Mouse (Mus musculus) heart, embryonic 15.5 days (tissue): Measurements from ENCODE around the gene Xntrpc. TPM values are rescaled to one million over a fixed set of nuclear protein-coding genes. Genes with fewer than 3 reads are reported as not detected.

Experiments used
- ATAC-seq: fragments of 200-750 bp; cut with Nextera tagmentation; replicated peaks from 2 replicates; pipeline ENCODE4 v1.8.0; 2017; ENCODE audit warnings: low read depth, moderate TSS enrichment; ENCODE audit not compliant: insufficient number of reproducible peaks, insufficient read depth, low FRiP score
- H3K27ac ChIP-seq: fragments of 300-500 bp; sonication (generic); 2 replicates; pipeline ENCODE4 v1.5.1; 2015; ENCODE audit warnings: mild to moderate bottlenecking, inconsistent platforms
- H3K27me3 ChIP-seq: fragments of 300-500 bp; sonication (generic); 2 replicates; pipeline ENCODE4 v1.6.1; 2015; ENCODE audit warnings: inconsistent platforms
- H3K36me3 ChIP-seq: fragments of 300-500 bp; sonication (generic); 2 replicates; pipeline ENCODE4 v1.6.1; 2015; ENCODE audit warnings: mild to moderate bottlenecking, inconsistent platforms
- H3K4me1 ChIP-seq: fragments of 300-500 bp; sonication (generic); replicated peaks from 2 replicates; pipeline ENCODE4 v1.6.1; 2015; ENCODE audit warnings: inconsistent platforms
- H3K4me2 ChIP-seq: fragments of 300-500 bp; sonication (generic); 2 replicates; pipeline ENCODE4 v1.6.1; 2015; ENCODE audit warnings: inconsistent platforms, mild to moderate bottlenecking, moderate library complexity
- H3K4me3 ChIP-seq: fragments of 300-500 bp; sonication (generic); 2 replicates; pipeline ENCODE4 v1.5.1; 2015; ENCODE audit warnings: mild to moderate bottlenecking, inconsistent platforms
- H3K9ac ChIP-seq: fragments of 300-500 bp; sonication (generic); 2 replicates; pipeline ENCODE4 v1.6.1; 2015; ENCODE audit warnings: mild to moderate bottlenecking, inconsistent platforms
- H3K9me3 ChIP-seq: fragments of 300-500 bp; sonication (generic); replicated peaks from 2 replicates; pipeline ENCODE4 v1.6.1; 2016; ENCODE audit warnings: inconsistent platforms
- WGBS: fragments of 180-500 bp; shearing (Covaris S2); methylation state at CpG from one replicate; pipeline ENCODE4 v1.1.7; 2015; ENCODE audit warnings: mixed read lengths; 5-methylcytosine and 5-hydroxymethylcytosine counted together
- polyA plus RNA-seq: library from polyadenylated mRNA; unstranded; fragments of >200 nt; fragmentation: Nextera tagmentation; extraction: Ambion mirVana; gene quantifications from 2 replicates; pipeline ENCODE4 v1.2.1, GENCODE M21; 2015

The Xntrpc gene
- polyA plus RNA-seq, 1 experiment from 2014 or later: 0.77 TPM

DNA sequence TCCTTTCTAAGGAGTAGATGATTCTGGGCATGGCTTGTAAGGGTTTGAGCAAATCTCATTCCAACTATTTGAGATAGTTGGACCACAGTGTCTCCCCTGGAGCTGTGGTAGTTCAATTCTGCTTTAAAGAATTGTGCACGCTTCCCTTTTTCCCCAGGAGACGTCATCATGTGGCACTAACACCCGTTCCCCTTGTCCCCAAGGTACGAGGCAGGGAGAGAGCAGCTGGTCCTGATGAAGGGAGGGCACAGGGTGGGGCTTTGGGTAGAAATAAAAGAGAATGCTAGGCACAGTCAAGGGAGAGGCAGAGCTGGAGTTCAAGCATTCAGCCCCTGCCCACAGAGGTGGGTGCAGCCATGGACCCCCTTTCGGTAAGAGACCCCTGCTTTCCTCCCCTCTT lies 17.3 kb downstream of the Xntrpc start, which contains the start of gene Trpc2:
Gene Trpc2, plus strand, starts transcription at position 301 of the 400 bp plus-strand sequence.
- no peaks in the 10 kb centered on the region for H3K9me3 ChIP-seq
- H3K4me3 ChIP-seq: no peak within 1 kb of the TSS
- ATAC-seq: no peak
- H3K9ac ChIP-seq: no peak within 1 kb of the TSS
- no peaks in the 10 kb centered on the region for H3K4me1 ChIP-seq
- no peaks in the 10 kb centered on the region for H3K27me3 ChIP-seq
- H3K4me2 ChIP-seq: no peak within 1 kb of the TSS
- H3K36me3 ChIP-seq: peaks cover 50% of the 10 kb centered on the region
- no peak within 1 kb of the TSS for H3K27ac ChIP-seq
- 83% methylated on average over 5 of the region's 5 CpGs for WGBS

DNA sequence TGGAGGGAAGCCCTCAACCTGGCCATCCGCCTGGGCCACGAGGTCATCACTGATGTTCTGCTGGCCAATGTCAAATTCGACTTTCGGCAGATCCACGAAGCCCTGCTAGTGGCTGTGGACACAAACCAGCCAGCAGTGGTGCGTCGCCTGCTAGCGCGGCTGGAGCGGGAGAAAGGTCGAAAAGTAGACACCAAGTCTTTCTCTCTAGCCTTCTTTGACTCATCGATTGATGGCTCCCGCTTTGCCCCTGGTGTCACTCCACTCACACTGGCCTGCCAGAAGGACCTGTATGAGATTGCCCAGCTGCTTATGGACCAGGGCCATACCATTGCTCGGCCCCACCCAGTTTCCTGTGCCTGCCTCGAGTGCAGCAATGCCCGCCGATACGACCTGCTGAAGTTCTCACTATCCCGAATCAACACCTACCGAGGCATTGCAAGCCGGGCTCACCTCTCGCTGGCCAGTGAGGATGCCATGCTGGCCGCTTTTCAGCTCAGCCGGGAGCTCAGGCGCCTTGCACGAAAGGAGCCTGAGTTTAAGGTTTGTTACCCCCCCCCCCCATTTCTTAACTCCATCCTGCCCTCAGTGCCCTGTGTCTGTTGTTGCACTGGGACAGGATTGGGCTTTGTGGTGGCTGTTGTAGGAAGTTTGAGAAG lies 18.7 kb downstream of the Xntrpc start:
- H3K9me3 ChIP-seq: no peaks in the 10 kb centered on the region
- H3K4me1 ChIP-seq: no peaks in the 10 kb centered on the region
- H3K27me3 ChIP-seq: no peaks in the 10 kb centered on the region
- no peak overlapping the region for H3K9ac ChIP-seq
- H3K27ac ChIP-seq: no peak overlapping the region
- 76% methylated on average over 26 of the region's 26 CpGs for WGBS
- no peak overlapping the region for H3K4me3 ChIP-seq
- H3K36me3 ChIP-seq: peaks cover 41% of the 10 kb centered on the region
- no peak overlapping the region for H3K4me2 ChIP-seq
- ATAC-seq: no peak

DNA sequence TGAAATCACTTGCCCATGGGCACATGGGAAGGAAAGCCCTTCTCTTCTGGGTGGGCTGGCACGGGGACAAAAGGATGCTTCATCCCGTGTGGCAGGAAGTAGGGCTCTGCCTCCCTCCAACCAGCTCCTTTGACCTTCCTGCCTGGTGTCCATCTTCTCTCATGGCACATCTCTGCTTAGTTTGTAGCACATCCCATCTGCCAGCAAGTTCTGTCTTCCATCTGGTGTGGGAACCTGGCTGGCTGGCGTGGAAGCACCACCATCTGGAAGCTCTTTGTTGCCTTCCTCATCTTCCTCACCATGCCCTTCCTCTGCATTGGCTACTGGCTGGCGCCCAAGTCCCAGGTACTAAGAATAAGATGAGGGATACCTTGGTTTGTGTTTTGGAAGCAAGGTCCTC lies 21.8 kb downstream of the Xntrpc start:
- no peak for ATAC-seq
- no peak overlapping the region for H3K4me3 ChIP-seq
- no peak overlapping the region for H3K4me2 ChIP-seq
- peaks cover 16% of the 10 kb centered on the region for H3K36me3 ChIP-seq
- H3K4me1 ChIP-seq: no peaks in the 10 kb centered on the region
- no peaks in the 10 kb centered on the region for H3K9me3 ChIP-seq
- H3K9ac ChIP-seq: no peak overlapping the region
- WGBS: 85% methylated on average over 4 of the region's 4 CpGs
- H3K27ac ChIP-seq: no peak overlapping the region
- H3K27me3 ChIP-seq: no peaks in the 10 kb centered on the region

DNA sequence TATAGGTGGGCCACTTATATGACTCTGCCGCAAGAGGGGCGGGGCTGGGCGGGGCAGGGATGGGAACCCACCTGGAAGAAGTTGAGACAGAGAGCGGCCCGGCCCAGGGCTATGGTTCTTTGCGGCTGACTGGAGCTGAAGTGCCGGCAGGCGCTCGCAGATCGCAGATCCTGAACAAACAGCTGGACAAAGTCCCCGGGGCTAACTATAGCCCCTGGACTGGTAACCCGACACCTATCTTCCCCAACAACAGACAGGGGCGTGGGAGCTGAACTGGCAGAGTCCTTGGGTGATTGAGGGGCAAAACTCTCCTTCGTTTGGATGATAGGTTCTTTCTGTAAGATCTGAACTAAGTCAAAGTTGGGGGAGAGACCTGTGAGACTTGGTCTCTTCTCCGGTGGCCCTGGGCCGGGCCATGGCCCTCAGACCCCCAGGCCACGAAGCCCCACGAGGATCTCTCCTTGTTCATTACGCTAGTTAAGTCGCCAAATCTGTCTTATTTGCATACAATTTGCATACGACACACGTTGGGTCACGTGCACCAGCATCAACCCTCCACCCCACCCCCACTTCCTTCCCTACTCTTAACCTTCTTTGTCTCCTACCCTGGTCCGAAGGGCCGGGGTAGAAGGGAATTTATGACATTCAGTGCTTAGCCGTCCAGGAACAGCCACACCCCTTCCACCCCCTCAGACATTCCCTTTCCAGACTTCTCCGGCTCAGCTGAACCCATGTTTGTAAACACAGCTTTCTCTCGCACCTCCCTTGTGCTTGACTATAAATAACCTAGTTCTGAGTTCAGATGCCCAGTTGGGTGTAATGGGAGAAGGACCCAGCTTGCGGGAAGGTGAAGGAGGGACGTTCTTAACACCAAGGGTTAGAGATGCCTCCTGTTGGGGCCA lies 34.5 kb downstream of the Xntrpc start:
- Histone ChIP-seq H3K4me3 (peak overlapping the region; percentile 37), H3K4me1 (peaks cover 29% of the 10 kb centered on the region), H3K27me3 (no peaks in the 10 kb centered on the region), H3K9ac (peak overlapping the region; percentile 19; the same call in 1 of the 2 replicates), H3K27ac (peak overlapping the region; percentile 0; the same call in 1 of the 2 replicates), H3K9me3 (no peaks in the 10 kb centered on the region), H3K36me3 (no peaks in the 10 kb centered on the region), H3K4me2 (peak overlapping the region; percentile 69)
- peak; percentile 61; the same call in 1 of the 2 replicates for ATAC-seq
- WGBS: 6% methylated on average over 30 of the region's 30 CpGs

DNA sequence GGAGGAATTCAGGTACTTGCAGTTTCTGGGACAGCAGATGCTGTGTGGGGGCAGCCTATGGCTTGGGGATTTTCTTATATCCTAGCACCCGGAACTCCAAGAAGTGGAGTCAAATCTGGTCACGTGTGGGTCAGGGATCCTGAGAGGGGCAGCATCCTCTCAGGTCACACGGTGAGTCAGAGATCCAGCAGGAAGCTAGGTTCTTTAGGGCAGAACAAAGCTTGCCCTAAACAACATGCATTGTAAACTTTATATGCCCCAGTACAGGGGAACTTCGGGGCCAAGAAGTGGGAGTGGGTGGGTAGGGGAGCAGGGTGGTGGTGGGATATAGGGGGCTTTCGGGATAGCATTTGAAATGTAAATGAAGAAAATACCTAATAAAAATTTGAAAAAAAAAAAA lies 35.4 kb downstream of the Xntrpc start:
- WGBS: 63% methylated on average over 5 of the region's 5 CpGs
- Histone ChIP-seq H3K27me3 (no peaks in the 10 kb centered on the region), H3K9me3 (no peaks in the 10 kb centered on the region), H3K27ac (peak overlapping the region; percentile 0; the same call in 1 of the 2 replicates), H3K36me3 (no peaks in the 10 kb centered on the region), H3K4me1 (peaks cover 29% of the 10 kb centered on the region), H3K4me3 (no peak overlapping the region), H3K9ac (no peak overlapping the region), H3K4me2 (no peak overlapping the region)
- no peak for ATAC-seq

DNA sequence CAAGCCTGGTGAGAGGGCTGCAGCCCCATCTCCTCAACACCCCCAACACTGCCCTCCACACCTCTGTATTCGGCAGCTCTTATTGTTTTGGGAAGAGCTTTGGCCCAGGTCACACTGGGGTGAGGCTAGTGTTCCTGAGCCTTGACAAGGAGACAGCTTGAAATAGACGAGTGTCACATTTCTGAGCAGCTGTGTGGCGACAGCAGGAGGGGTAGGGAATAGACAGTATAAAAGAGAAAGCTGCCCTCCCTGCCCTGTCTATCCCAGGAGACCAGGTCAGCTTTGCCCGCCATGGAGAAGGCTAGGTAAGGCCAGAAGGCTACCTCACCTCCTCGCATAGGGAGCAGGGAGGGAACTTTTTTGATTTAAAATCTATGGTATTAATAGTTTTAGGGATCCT lies 36.0 kb downstream of the Xntrpc start, which contains the start of gene Art1:
Gene Art1, plus strand, starts transcription at position 257 of the 400 bp plus-strand sequence.
- 50% methylated on average over 5 of the region's 5 CpGs for WGBS
- H3K36me3 ChIP-seq: no peaks in the 10 kb centered on the region
- no peak within 1 kb of the TSS for H3K4me3 ChIP-seq
- no peaks in the 10 kb centered on the region for H3K27me3 ChIP-seq
- H3K27ac ChIP-seq: peak within 1 kb of the TSS; percentile 0; the same call in 1 of the 2 replicates
- ATAC-seq: no peak
- no peaks in the 10 kb centered on the region for H3K9me3 ChIP-seq
- no peak within 1 kb of the TSS for H3K9ac ChIP-seq
- H3K4me1 ChIP-seq: peaks cover 31% of the 10 kb centered on the region
- H3K4me2 ChIP-seq: peak within 1 kb of the TSS; percentile 69

DNA sequence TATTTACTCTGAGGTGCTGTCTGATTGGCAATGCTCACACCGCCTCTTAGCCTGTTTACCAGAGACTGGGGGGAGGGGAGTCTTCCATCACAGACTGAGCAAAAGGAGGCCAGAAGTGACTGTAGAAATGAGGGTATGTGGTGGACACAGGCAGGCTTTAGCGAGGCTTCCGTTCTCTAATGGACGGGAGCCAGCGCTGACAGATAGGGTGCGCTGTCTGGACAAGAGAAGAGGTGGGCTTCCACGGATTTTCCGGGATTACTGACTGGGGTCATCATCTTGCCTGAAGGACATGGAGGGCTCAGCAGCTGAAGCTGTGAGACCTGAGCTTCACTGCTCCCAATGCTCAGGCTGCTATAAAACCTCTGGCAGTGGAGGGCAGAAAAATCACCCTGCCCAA lies 36.7 kb downstream of the Xntrpc start:
- Histone ChIP-seq H3K4me2 (no peak overlapping the region), H3K27me3 (no peaks in the 10 kb centered on the region)
- no peak for ATAC-seq

DNA sequence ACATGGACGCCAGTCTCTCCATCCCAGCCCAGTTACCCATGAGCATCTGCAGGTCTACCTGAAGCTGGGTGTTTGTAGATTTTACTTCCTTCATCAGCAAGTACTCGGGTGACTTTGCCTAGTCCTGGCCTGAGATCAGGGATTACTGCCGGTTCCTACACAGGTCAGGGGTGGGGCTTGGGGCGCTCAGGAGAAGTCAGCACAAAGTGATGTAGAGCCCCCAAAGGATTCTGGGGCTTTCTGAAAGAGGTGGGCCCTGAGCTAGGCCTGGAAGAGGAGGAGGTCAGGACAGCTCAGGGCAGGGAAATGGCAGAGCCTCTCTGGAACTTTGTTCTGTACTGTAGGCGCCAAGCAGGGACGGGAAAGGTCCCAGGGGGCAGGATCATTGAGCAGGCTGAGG lies 37.2 kb downstream of the Xntrpc start:
- peaks cover 40% of the 10 kb centered on the region for H3K4me1 ChIP-seq
- no peak overlapping the region for H3K4me3 ChIP-seq
- no peak overlapping the region for H3K9ac ChIP-seq
- no peaks in the 10 kb centered on the region for H3K36me3 ChIP-seq
- H3K27me3 ChIP-seq: no peaks in the 10 kb centered on the region
- H3K9me3 ChIP-seq: no peaks in the 10 kb centered on the region
- ATAC-seq: no peak
- no peak overlapping the region for H3K27ac ChIP-seq
- H3K4me2 ChIP-seq: no peak overlapping the region
- 51% methylated on average over 6 of the region's 6 CpGs for WGBS

More for the DNA sequence above, 36.7 kb downstream of the Xntrpc start:
- 42% methylated on average over 8 of the region's 8 CpGs for WGBS
- Histone ChIP-seq H3K4me3 (no peak overlapping the region), H3K4me1 (peaks cover 39% of the 10 kb centered on the region), H3K27ac (no peak overlapping the region), H3K9me3 (no peaks in the 10 kb centered on the region), H3K9ac (no peak overlapping the region), H3K36me3 (no peaks in the 10 kb centered on the region)

DNA sequence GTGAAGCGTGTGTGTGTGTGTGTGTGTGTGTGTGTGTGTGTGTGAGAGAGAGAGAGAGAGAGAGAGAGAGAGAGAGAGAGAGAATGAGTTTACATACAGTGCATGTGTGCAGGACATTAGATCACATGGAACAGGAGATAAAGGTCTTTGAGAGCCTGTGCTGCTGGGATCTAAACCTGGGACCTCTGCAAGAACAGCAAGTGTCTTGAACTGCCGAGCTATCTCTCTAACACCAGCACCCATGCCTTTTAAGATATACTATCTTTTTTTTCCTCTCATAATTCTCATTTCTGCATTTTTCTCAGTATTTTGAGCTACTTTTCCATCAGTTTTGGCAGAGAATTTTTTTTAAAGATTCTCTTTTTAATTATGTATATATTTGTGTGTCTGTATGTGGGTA lies 38.0 kb downstream of the Xntrpc start:
- Histone ChIP-seq H3K36me3 (no peaks in the 10 kb centered on the region), H3K9ac (no peak overlapping the region), H3K4me1 (peaks cover 40% of the 10 kb centered on the region), H3K9me3 (no peaks in the 10 kb centered on the region), H3K4me3 (no peak overlapping the region), H3K27ac (no peak overlapping the region), H3K4me2 (no peak overlapping the region), H3K27me3 (no peaks in the 10 kb centered on the region)
- no peak for ATAC-seq
- 61% methylated on average over 2 of the region's 2 CpGs for WGBS

DNA sequence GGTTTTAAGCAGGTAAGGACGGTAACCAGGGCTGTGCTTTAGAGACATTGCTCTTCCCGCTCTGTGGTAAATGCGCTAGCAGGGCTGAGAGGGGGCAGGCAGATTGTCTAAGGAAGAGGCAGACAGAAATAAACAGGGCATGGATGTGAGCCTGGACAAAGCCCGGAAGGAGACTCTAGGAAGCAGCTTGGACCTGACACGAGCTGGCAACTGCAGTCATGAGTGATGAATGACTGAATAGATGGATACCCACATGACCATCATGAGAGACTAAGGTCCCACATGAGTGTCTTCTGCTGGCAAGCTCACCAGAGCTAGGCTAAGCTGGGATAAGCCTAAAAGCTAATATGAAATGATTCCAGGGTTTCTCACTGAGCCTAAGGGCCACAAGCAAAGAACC lies 38.6 kb downstream of the Xntrpc start:
- H3K9ac ChIP-seq: no peak overlapping the region
- H3K4me3 ChIP-seq: no peak overlapping the region
- peaks cover 40% of the 10 kb centered on the region for H3K4me1 ChIP-seq
- no peaks in the 10 kb centered on the region for H3K36me3 ChIP-seq
- H3K4me2 ChIP-seq: no peak overlapping the region
- 51% methylated on average over 5 of the region's 5 CpGs for WGBS
- no peak for ATAC-seq
- H3K27me3 ChIP-seq: no peaks in the 10 kb centered on the region
- no peak overlapping the region for H3K27ac ChIP-seq
- no peaks in the 10 kb centered on the region for H3K9me3 ChIP-seq

DNA sequence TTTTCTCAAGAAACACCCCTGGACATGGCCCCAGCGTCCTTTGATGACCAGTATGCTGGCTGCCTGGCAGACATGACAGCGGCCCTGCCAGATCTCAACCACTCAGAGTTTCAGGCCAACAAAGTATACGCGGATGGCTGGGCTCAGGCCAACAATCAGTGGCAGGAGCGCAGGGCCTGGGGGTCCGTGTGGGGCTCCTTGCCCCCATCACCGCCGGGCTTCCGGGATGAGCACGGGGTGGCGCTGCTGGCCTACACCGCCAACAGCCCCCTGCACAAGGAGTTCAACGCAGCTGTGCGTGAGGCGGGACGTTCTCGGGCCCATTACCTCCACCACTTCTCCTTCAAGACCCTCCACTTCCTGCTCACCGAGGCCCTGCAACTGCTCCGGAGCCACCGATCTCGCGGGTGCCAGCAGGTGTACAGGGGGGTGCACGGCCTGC lies 41.2 kb downstream of the Xntrpc start:
- peak overlapping the region; percentile 46 for H3K4me3 ChIP-seq
- H3K9me3 ChIP-seq: no peaks in the 10 kb centered on the region
- peak overlapping the region; percentile 42 for H3K9ac ChIP-seq
- 3% methylated on average over 23 of the region's 23 CpGs for WGBS
- H3K4me1 ChIP-seq: peaks cover 24% of the 10 kb centered on the region
- peak overlapping the region; percentile 80 for H3K4me2 ChIP-seq
- no peak; the same call in 1 of the 2 replicates for ATAC-seq
- no peaks in the 10 kb centered on the region for H3K36me3 ChIP-seq
- H3K27ac ChIP-seq: no peak overlapping the region
- no peaks in the 10 kb centered on the region for H3K27me3 ChIP-seq
